Mouse (Mus musculus) midbrain, embryonic 11.5 days (tissue): ENCODE results near the gene C1qa. TPM values are rescaled to one million over a fixed set of nuclear protein-coding genes. Genes with fewer than 3 reads are reported as not detected.
A peak's percentile ranks its signal among the peaks of the same experiment; 100 is the strongest.

Experiments
- ATAC-seq: fragments of 200-750 bp; cut with Nextera tagmentation; 2 replicates; pipeline ENCODE4 v1.8.0; 2017; ENCODE audit warnings: moderate TSS enrichment, moderate library complexity; ENCODE audit not compliant: low FRiP score
- DNase-seq: peaks from one replicate; pipeline ENCODE4 v3.0.0; 2015; ENCODE audit warnings: low spot score; ENCODE audit errors: missing footprints
- H3K27ac ChIP-seq: fragments of 300-500 bp; sonication (generic); 2 replicates; pipeline ENCODE4 v1.5.1; 2014; ENCODE audit warnings: low read depth, low read length
- H3K27me3 ChIP-seq: fragments of 300-500 bp; sonication (generic); 2 replicates; pipeline ENCODE4 v1.6.1; 2014; ENCODE audit warnings: mild to moderate bottlenecking, low read length, moderate library complexity, mixed read lengths; ENCODE audit not compliant: control insufficient read depth, insufficient read depth
- H3K36me3 ChIP-seq: fragments of 300-500 bp; sonication (generic); 2 replicates; pipeline ENCODE4 v1.6.1; 2014; ENCODE audit warnings: mild to moderate bottlenecking, low read length, moderate library complexity, mixed read lengths; ENCODE audit not compliant: control insufficient read depth, insufficient read depth
- H3K4me1 ChIP-seq: fragments of 300-500 bp; sonication (generic); 2 replicates; pipeline ENCODE4 v1.6.1; 2014; ENCODE audit warnings: low read length; ENCODE audit not compliant: control insufficient read depth, insufficient read depth
- H3K4me2 ChIP-seq: fragments of 300-500 bp; sonication (generic); 2 replicates; pipeline ENCODE4 v1.6.1; 2014; ENCODE audit warnings: mild to moderate bottlenecking, moderate library complexity
- H3K4me3 ChIP-seq: fragments of 300-500 bp; sonication (generic); 2 replicates; pipeline ENCODE4 v1.5.1; 2014; ENCODE audit warnings: low read depth, low read length
- H3K9ac ChIP-seq: fragments of 300-500 bp; sonication (generic); 2 replicates; pipeline ENCODE4 v1.6.1; 2014; ENCODE audit warnings: low read length
- H3K9me3 ChIP-seq: fragments of 300-500 bp; sonication (generic); 2 replicates; pipeline ENCODE4 v1.6.1; 2016; ENCODE audit warnings: low read length; ENCODE audit not compliant: control insufficient read depth
- WGBS: fragments of 180-500 bp; shearing (Covaris S2); extraction: QIAGEN DNeasy Blood & Tissue Kit; methylation state at CpG from one replicate; pipeline ENCODE4 v1.1.7; 2014; 5-methylcytosine and 5-hydroxymethylcytosine counted together
- polyA plus RNA-seq: library from polyadenylated mRNA; unstranded; fragments of >200 nt; fragmentation: Nextera tagmentation; extraction: Ambion mirVana; gene quantifications from 2 replicates; pipeline ENCODE4 v1.2.1, GENCODE M21; 2014

C1qa gene
- polyA plus RNA-seq, 1 experiment from 2014 or later, result 15.3 TPM

GRCm38 (mm10) chr4:136928928-136929327 lies 30.3 kb upstream of the C1qa start:
- Histone ChIP-seq H3K27ac (no peak overlapping the region), H3K9ac (no peak overlapping the region), H3K4me3 (no peak overlapping the region), H3K9me3 (no peaks in the 10 kb centered on the region), H3K4me1 (peaks cover 6% of the 10 kb centered on the region; the same call in 1 of the 2 replicates), H3K4me2 (no peak overlapping the region), H3K27me3 (peaks cover 32% of the 10 kb centered on the region), H3K36me3 (no peaks in the 10 kb centered on the region)
- 9% methylated on average over 5 of the region's 5 CpGs for WGBS
- DNase-seq, result no peak
- 0 out of 2 replicates have a peak, but pooled peaks have one; percentile 19 for ATAC-seq

GRCm38 (mm10) chr4:136925804-136926203 lies 27.2 kb upstream of the C1qa start:
- no peak overlapping the region for H3K4me2 ChIP-seq
- no peaks in the 10 kb centered on the region for H3K9me3 ChIP-seq
- no peaks in the 10 kb centered on the region for H3K36me3 ChIP-seq
- H3K27ac ChIP-seq, result no peak overlapping the region
- peaks cover 10% of the 10 kb centered on the region for H3K4me1 ChIP-seq
- no peak overlapping the region for H3K9ac ChIP-seq
- ATAC-seq (no peak), DNase-seq (peak; percentile 87)
- H3K4me3 ChIP-seq, result no peak overlapping the region
- H3K27me3 ChIP-seq, result peaks cover 33% of the 10 kb centered on the region
- 3% methylated on average over 15 of the region's 15 CpGs for WGBS

- H3K4me2 ChIP-seq, result no peak overlapping the region
- no peak for ATAC-seq
- 7% methylated on average over 6 of the region's 6 CpGs for WGBS
- peaks cover 31% of the 10 kb centered on the region for H3K27me3 ChIP-seq
- no peak overlapping the region for H3K9ac ChIP-seq
- H3K27ac ChIP-seq, result no peak overlapping the region
- no peaks in the 10 kb centered on the region for H3K9me3 ChIP-seq
- H3K4me3 ChIP-seq, result no peak overlapping the region
- H3K4me1 ChIP-seq, result peaks cover 10% of the 10 kb centered on the region
- H3K36me3 ChIP-seq, result no peaks in the 10 kb centered on the region
- peak; percentile 95 for DNase-seq
These were observed 25.9 kb upstream of the C1qa start for GRCm38 (mm10) chr4:136924529-136924928.

- Histone ChIP-seq H3K4me1 (peaks cover 8% of the 10 kb centered on the region), H3K27ac (no peak overlapping the region), H3K4me3 (no peak overlapping the region), H3K36me3 (no peaks in the 10 kb centered on the region), H3K27me3 (peaks cover 3% of the 10 kb centered on the region), H3K9me3 (no peaks in the 10 kb centered on the region), H3K9ac (no peak overlapping the region), H3K4me2 (no peak overlapping the region)
- 78% methylated on average over 3 of the region's 3 CpGs for WGBS
- ATAC-seq (no peak), DNase-seq (no peak)
These were observed 20.9 kb upstream of the C1qa start for GRCm38 (mm10) chr4:136919526-136919925.

- H3K4me2 ChIP-seq, result no peak overlapping the region
These were observed 20.2 kb upstream of the C1qa start for GRCm38 (mm10) chr4:136918834-136919233.

GRCm38 (mm10) chr4:136917165-136917524 lies 18.5 kb upstream of the C1qa start:
- 48% methylated on average over 7 of the region's 7 CpGs for WGBS
- no peak overlapping the region for H3K27ac ChIP-seq
- H3K9ac ChIP-seq, result no peak overlapping the region
- H3K36me3 ChIP-seq, result no peaks in the 10 kb centered on the region
- ATAC-seq (no peak), DNase-seq (no peak)
- no peaks in the 10 kb centered on the region for H3K9me3 ChIP-seq
- H3K4me3 ChIP-seq, result no peak overlapping the region
- peaks cover 3% of the 10 kb centered on the region; the same call in 1 of the 2 replicates for H3K27me3 ChIP-seq
- peaks cover 16% of the 10 kb centered on the region for H3K4me1 ChIP-seq
- no peak overlapping the region for H3K4me2 ChIP-seq

More at GRCm38 (mm10) chr4:136918834-136919233, 20.2 kb upstream of the C1qa start:
- H3K4me3 ChIP-seq, result no peak overlapping the region
- no peaks in the 10 kb centered on the region for H3K36me3 ChIP-seq
- DNase-seq, result no peak
- H3K27ac ChIP-seq, result no peak overlapping the region
- ATAC-seq, result no peak
- H3K4me1 ChIP-seq, result peaks cover 10% of the 10 kb centered on the region
- WGBS, result 87% methylated on average over 8 of the region's 8 CpGs
- H3K9ac ChIP-seq, result no peak overlapping the region
- peaks cover 3% of the 10 kb centered on the region for H3K27me3 ChIP-seq
- no peaks in the 10 kb centered on the region for H3K9me3 ChIP-seq

- 72% methylated on average over 20 of the region's 20 CpGs for WGBS
- H3K36me3 ChIP-seq, result no peaks in the 10 kb centered on the region
- H3K27ac ChIP-seq, result no peak overlapping the region
- H3K9me3 ChIP-seq, result no peaks in the 10 kb centered on the region
- peaks cover 6% of the 10 kb centered on the region; the same call in 1 of the 2 replicates for H3K27me3 ChIP-seq
- no peak overlapping the region for H3K4me2 ChIP-seq
- DNase-seq (no peak), ATAC-seq (no peak)
- no peak overlapping the region for H3K4me3 ChIP-seq
- H3K9ac ChIP-seq, result no peak overlapping the region
- H3K4me1 ChIP-seq, result peaks cover 18% of the 10 kb centered on the region
These were observed 18.0 kb upstream of the C1qa start for GRCm38 (mm10) chr4:136916359-136917164.

- 14% methylated on average over 9 of the region's 9 CpGs for WGBS
- H3K9ac ChIP-seq, result peak overlapping the region; percentile 14; the same call in 1 of the 2 replicates
- no peak overlapping the region for H3K4me3 ChIP-seq
- peak overlapping the region; percentile 50 for H3K27ac ChIP-seq
- H3K27me3 ChIP-seq, result peaks cover 16% of the 10 kb centered on the region
- no peaks in the 10 kb centered on the region for H3K9me3 ChIP-seq
- no peaks in the 10 kb centered on the region for H3K36me3 ChIP-seq
- DNase-seq, result peak; percentile 86
- ATAC-seq, result no peak
- H3K4me1 ChIP-seq, result peaks cover 26% of the 10 kb centered on the region
- peak overlapping the region; percentile 6; the same call in 1 of the 2 replicates for H3K4me2 ChIP-seq
These were observed 14.2 kb upstream of the C1qa start for GRCm38 (mm10) chr4:136912841-136913240.

GRCm38 (mm10) chr4:136911804-136912203 lies 13.2 kb upstream of the C1qa start:
- Histone ChIP-seq H3K9ac (no peak overlapping the region), H3K4me2 (peak overlapping the region; percentile 25; the same call in 1 of the 2 replicates), H3K9me3 (no peaks in the 10 kb centered on the region), H3K4me3 (no peak overlapping the region; the same call in 1 of the 2 replicates), H3K36me3 (no peaks in the 10 kb centered on the region), H3K4me1 (peaks cover 23% of the 10 kb centered on the region), H3K27me3 (peaks cover 20% of the 10 kb centered on the region), H3K27ac (peak overlapping the region; percentile 54)
- DNase-seq (no peak), ATAC-seq (peak; percentile 8; the same call in 1 of the 2 replicates)
- 45% methylated on average over 9 of the region's 9 CpGs for WGBS
